Mouse (Mus musculus) forebrain, embryonic 13.5 days (tissue): ENCODE results near the gene Gm10842. TPM values are rescaled to one million over a fixed set of nuclear protein-coding genes. Genes with fewer than 3 reads are reported as not detected.
"Not testable (repeated sequence)": the region's sequence is repeated elsewhere in the genome, so short reads cannot be mapped to it uniquely, and the experiment has no call there.

Source experiments
- ATAC-seq: fragments of 200-750 bp; cut with Nextera tagmentation; 2 replicates; pipeline ENCODE4 v1.8.0; 2017
- H3K27ac ChIP-seq: fragments of 300-500 bp; sonication (generic); 2 replicates; pipeline ENCODE4 v1.5.1; 2015; ENCODE audit warnings: inconsistent platforms, mild to moderate bottlenecking, moderate library complexity
- H3K27me3 ChIP-seq: fragments of 300-500 bp; sonication (generic); 2 replicates; pipeline ENCODE4 v1.6.1; 2015; ENCODE audit warnings: mild to moderate bottlenecking, inconsistent platforms
- H3K36me3 ChIP-seq: fragments of 300-500 bp; sonication (generic); 2 replicates; pipeline ENCODE4 v1.6.1; 2015; ENCODE audit warnings: mild to moderate bottlenecking, inconsistent platforms; ENCODE audit not compliant: poor library complexity, severe bottlenecking
- H3K4me1 ChIP-seq: fragments of 300-500 bp; sonication (generic); 2 replicates; pipeline ENCODE4 v1.6.1; 2015; ENCODE audit warnings: inconsistent platforms
- H3K4me2 ChIP-seq: fragments of 300-500 bp; sonication (generic); 2 replicates; pipeline ENCODE4 v1.6.1; 2015; ENCODE audit warnings: inconsistent platforms, mild to moderate bottlenecking, moderate library complexity
- H3K4me3 ChIP-seq: fragments of 300-500 bp; sonication (generic); 2 replicates; pipeline ENCODE4 v1.5.1; 2015; ENCODE audit warnings: mild to moderate bottlenecking, inconsistent platforms
- H3K9ac ChIP-seq: fragments of 300-500 bp; sonication (generic); 2 replicates; pipeline ENCODE4 v1.6.1; 2015; ENCODE audit warnings: mild to moderate bottlenecking, inconsistent platforms
- H3K9me3 ChIP-seq: fragments of 300-500 bp; sonication (generic); replicated peaks from 2 replicates; pipeline ENCODE4 v1.6.1; 2016; ENCODE audit warnings: inconsistent platforms
- WGBS: fragments of 180-500 bp; shearing (Covaris S2); methylation state at CpG from one replicate; pipeline ENCODE4 v1.1.7; 2015; 5-methylcytosine and 5-hydroxymethylcytosine counted together
- polyA plus RNA-seq: library from polyadenylated mRNA; unstranded; fragments of >200 nt; fragmentation: Nextera tagmentation; extraction: Ambion mirVana; gene quantifications from 2 replicates; pipeline ENCODE4 v1.2.1, GENCODE M21; 2015

Gene Gm10842
- polyA plus RNA-seq = not detected in 2 replicates

GRCm38 (mm10) chr11:105146593-105146992 lies at the start of gene Gm10842:
Gene Gm10842, plus strand, starts transcription at chr11:105146893.
- ATAC-seq = no peak
- no peak within 1 kb of the TSS for H3K4me2 ChIP-seq
- H3K27me3 ChIP-seq = no peaks in the 10 kb centered on the region
- no peaks in the 10 kb centered on the region for H3K4me1 ChIP-seq
- H3K27ac ChIP-seq = no peak within 1 kb of the TSS
- H3K36me3 ChIP-seq = 0 out of 2 replicates have a peak, but pooled peaks cover 4% of the 10 kb centered on the region
- H3K9me3 ChIP-seq = no peaks in the 10 kb centered on the region
- no peak within 1 kb of the TSS for H3K9ac ChIP-seq
- 76% methylated on average over 3 of the region's 3 CpGs for WGBS
- no peak within 1 kb of the TSS for H3K4me3 ChIP-seq

GRCm38 (mm10) chr11:105112448-105112847 lies 34.2 kb upstream of the Gm10842 start:
- H3K9ac ChIP-seq, H3K27me3 ChIP-seq, H3K4me2 ChIP-seq, H3K27ac ChIP-seq, ATAC-seq, H3K36me3 ChIP-seq, H3K9me3 ChIP-seq, H3K4me3 ChIP-seq, H3K4me1 ChIP-seq: not testable (repeated sequence)
- 80% methylated on average over 21 of the region's 22 CpGs for WGBS

- Histone ChIP-seq H3K9me3 (no peaks in the 10 kb centered on the region), H3K27me3 (no peaks in the 10 kb centered on the region), H3K27ac (no peak overlapping the region), H3K9ac (no peak overlapping the region), H3K4me2 (no peak overlapping the region), H3K4me3 (no peak overlapping the region), H3K36me3 (no peaks in the 10 kb centered on the region), H3K4me1 (no peaks in the 10 kb centered on the region)
- 84% methylated on average over 7 of the region's 7 CpGs for WGBS
- ATAC-seq = no peak
Measured at GRCm38 (mm10) chr11:105117814-105118213, 28.9 kb upstream of the Gm10842 start.

- H3K4me3 ChIP-seq = no peak overlapping the region
- no peak for ATAC-seq
- H3K27me3 ChIP-seq = no peaks in the 10 kb centered on the region
- whole genome bisulfite sequencing = 17% methylated on average over 4 of the region's 4 CpGs
- H3K36me3 ChIP-seq = no peaks in the 10 kb centered on the region
- H3K27ac ChIP-seq = no peak overlapping the region
- H3K4me1 ChIP-seq = no peaks in the 10 kb centered on the region
- no peaks in the 10 kb centered on the region for H3K9me3 ChIP-seq
- H3K9ac ChIP-seq = no peak overlapping the region
- H3K4me2 ChIP-seq = no peak overlapping the region
Measured at GRCm38 (mm10) chr11:105120551-105121061, 26.1 kb upstream of the Gm10842 start.

- 77% methylated on average over 5 of the region's 5 CpGs for WGBS
- not testable (repeated sequence) for H3K27me3 ChIP-seq, H3K4me1 ChIP-seq, ATAC-seq, H3K9me3 ChIP-seq, H3K4me3 ChIP-seq, H3K9ac ChIP-seq, H3K27ac ChIP-seq, H3K4me2 ChIP-seq, H3K36me3 ChIP-seq
Measured at GRCm38 (mm10) chr11:105121792-105122191, 24.9 kb upstream of the Gm10842 start.

- ATAC-seq = no peak
- peaks cover 12% of the 10 kb centered on the region for H3K4me1 ChIP-seq
- no peak overlapping the region for H3K27ac ChIP-seq
- no peak overlapping the region for H3K4me2 ChIP-seq
- no peaks in the 10 kb centered on the region for H3K27me3 ChIP-seq
- 0 out of 2 replicates have a peak, but pooled peaks cover 4% of the 10 kb centered on the region for H3K36me3 ChIP-seq
- H3K9me3 ChIP-seq = no peaks in the 10 kb centered on the region
- H3K4me3 ChIP-seq = no peak overlapping the region
- H3K9ac ChIP-seq = no peak overlapping the region
- WGBS = 5% methylated on average over 9 of the region's 9 CpGs
Measured at GRCm38 (mm10) chr11:105123986-105124385, 22.7 kb upstream of the Gm10842 start.

GRCm38 (mm10) chr11:105125735-105126519 lies 20.8 kb upstream of the Gm10842 start, which contains the start of gene Mettl2:
Gene Mettl2, plus strand, starts transcription at chr11:105126425.
- WGBS = 2% methylated on average over 28 of the region's 38 CpGs

GRCm38 (mm10) chr11:105126520-105127029 lies 20.1 kb upstream of the Gm10842 start:
- ATAC-seq = peak; percentile 36
- under 1% methylated on average over 49 of the region's 49 CpGs for WGBS
- no peak overlapping the region for H3K27ac ChIP-seq

More at GRCm38 (mm10) chr11:105125735-105126519, 20.8 kb upstream of the Gm10842 start, which contains the start of gene Mettl2:
- peaks cover 12% of the 10 kb centered on the region for H3K4me1 ChIP-seq
- H3K4me3 ChIP-seq = peak within 1 kb of the TSS; percentile 96
- peak; percentile 93 for ATAC-seq
- H3K36me3 ChIP-seq = peaks cover 16% of the 10 kb centered on the region; the same call in 1 of the 2 replicates
- H3K9ac ChIP-seq = peak within 1 kb of the TSS; percentile 74
- no peaks in the 10 kb centered on the region for H3K9me3 ChIP-seq
- no peak within 1 kb of the TSS for H3K27ac ChIP-seq
- no peaks in the 10 kb centered on the region for H3K27me3 ChIP-seq
- peak within 1 kb of the TSS; percentile 91 for H3K4me2 ChIP-seq

GRCm38 (mm10) chr11:105135692-105136091 lies 11.0 kb upstream of the Gm10842 start:
- Histone ChIP-seq H3K4me1 (no peaks in the 10 kb centered on the region), H3K27ac (no peak overlapping the region), H3K4me2 (no peak overlapping the region), H3K9me3 (no peaks in the 10 kb centered on the region), H3K36me3 (peaks cover 99% of the 10 kb centered on the region), H3K9ac (no peak overlapping the region), H3K27me3 (no peaks in the 10 kb centered on the region), H3K4me3 (no peak overlapping the region)
- ATAC-seq = no peak
- WGBS = 98% methylated on average over 7 of the region's 7 CpGs

More at GRCm38 (mm10) chr11:105126520-105127029, 20.1 kb upstream of the Gm10842 start:
- peaks cover 22% of the 10 kb centered on the region for H3K36me3 ChIP-seq
- peaks cover 12% of the 10 kb centered on the region for H3K4me1 ChIP-seq
- H3K9me3 ChIP-seq = no peaks in the 10 kb centered on the region
- peak overlapping the region; percentile 96 for H3K4me3 ChIP-seq
- H3K27me3 ChIP-seq = no peaks in the 10 kb centered on the region
- H3K9ac ChIP-seq = peak overlapping the region; percentile 74
- peak overlapping the region; percentile 91 for H3K4me2 ChIP-seq

- not testable (repeated sequence) for H3K27ac ChIP-seq, H3K9me3 ChIP-seq, H3K27me3 ChIP-seq, H3K4me2 ChIP-seq, H3K4me3 ChIP-seq, H3K9ac ChIP-seq, ATAC-seq, H3K4me1 ChIP-seq
- 96% methylated on average over 2 of the region's 2 CpGs for WGBS
- peaks cover 95% of the 10 kb centered on the region for H3K36me3 ChIP-seq
Measured at GRCm38 (mm10) chr11:105137255-105137654, 9.4 kb upstream of the Gm10842 start.

- H3K27ac ChIP-seq, ATAC-seq, H3K9me3 ChIP-seq, H3K27me3 ChIP-seq, H3K4me1 ChIP-seq, H3K9ac ChIP-seq, H3K4me3 ChIP-seq, H3K4me2 ChIP-seq: not testable (repeated sequence)
- peaks cover 63% of the 10 kb centered on the region for H3K36me3 ChIP-seq
- WGBS = 96% methylated on average over 8 of the region's 8 CpGs
Measured at GRCm38 (mm10) chr11:105140512-105140911, 6.2 kb upstream of the Gm10842 start.

- ATAC-seq = no peak
- Histone ChIP-seq H3K4me1 (no peaks in the 10 kb centered on the region), H3K36me3 (peaks cover 57% of the 10 kb centered on the region), H3K27me3 (no peaks in the 10 kb centered on the region), H3K9me3 (no peaks in the 10 kb centered on the region), H3K4me3 (no peak overlapping the region), H3K9ac (no peak overlapping the region), H3K27ac (no peak overlapping the region), H3K4me2 (no peak overlapping the region)
- WGBS = 97% methylated on average over 5 of the region's 5 CpGs
Measured at GRCm38 (mm10) chr11:105141115-105141514, 5.6 kb upstream of the Gm10842 start.
